Mouse (Mus musculus): ENCODE measurements around the gene Gcnt1. TPM values are rescaled to one million over a fixed set of nuclear protein-coding genes. Genes with fewer than 3 reads are reported as not detected.

The Gcnt1 gene
- polyA plus RNA-seq, 1 experiment, result 1.9 TPM

GRCm38 (mm10) chr19:17380549-17380948, 7.9 kb upstream of the Gcnt1 start:
- TF ChIP-seq CTCF (IDR thresholded peaks at IDR 0.05; ENCODE audit: extremely low read depth, insufficient read depth, low read length) (no peak), POLR2A (IDR thresholded peaks at IDR 0.05; ENCODE audit: extremely low read depth, insufficient read depth, low read length) (no peak)
- Histone ChIP-seq H3K27ac (ENCODE audit: insufficient read depth, low read length) (no peak overlapping the region), H3K4me3 (ENCODE audit: insufficient read depth, low read length) (no peak overlapping the region), H3K4me1 (ENCODE audit: control insufficient read depth, insufficient read depth, low read length) (peaks cover 2% of the 10 kb centered on the region; the same call in 1 of the 2 replicates)

GRCm38 (mm10) chr19:17378845-17379244, 6.2 kb upstream of the Gcnt1 start:
- TF ChIP-seq POLR2A (IDR thresholded peaks at IDR 0.05; ENCODE audit: extremely low read depth, insufficient read depth, low read length), result no peak
- TF ChIP-seq CTCF (IDR thresholded peaks at IDR 0.05; ENCODE audit: extremely low read depth, insufficient read depth, low read length), result no peak
- Histone ChIP-seq H3K4me3 (ENCODE audit: insufficient read depth, low read length) (no peak overlapping the region), H3K27ac (ENCODE audit: insufficient read depth, low read length) (no peak overlapping the region), H3K4me1 (ENCODE audit: control insufficient read depth, insufficient read depth, low read length) (peaks cover 2% of the 10 kb centered on the region; the same call in 1 of the 2 replicates)

GRCm38 (mm10) chr19:17369581-17369980, 3.1 kb downstream of the Gcnt1 start:
- H3K27ac ChIP-seq (ENCODE audit: insufficient read depth, low read length), result no peak overlapping the region
- no peaks in the 10 kb centered on the region for H3K4me1 ChIP-seq (ENCODE audit: control insufficient read depth, insufficient read depth, low read length)
- TF ChIP-seq POLR2A (IDR thresholded peaks at IDR 0.05; ENCODE audit: extremely low read depth, insufficient read depth, low read length), result no peak
- TF ChIP-seq CTCF (IDR thresholded peaks at IDR 0.05; ENCODE audit: extremely low read depth, insufficient read depth, low read length), result no peak
- no peak overlapping the region for H3K4me3 ChIP-seq (ENCODE audit: insufficient read depth, low read length)

GRCm38 (mm10) chr19:17368557-17368956, 4.1 kb downstream of the Gcnt1 start:
- no peak overlapping the region for H3K4me3 ChIP-seq (ENCODE audit: insufficient read depth, low read length)
- H3K27ac ChIP-seq (ENCODE audit: insufficient read depth, low read length), result no peak overlapping the region
- H3K4me1 ChIP-seq (ENCODE audit: control insufficient read depth, insufficient read depth, low read length), result no peaks in the 10 kb centered on the region
- TF ChIP-seq POLR2A (IDR thresholded peaks at IDR 0.05; ENCODE audit: extremely low read depth, insufficient read depth, low read length) (no peak), CTCF (IDR thresholded peaks at IDR 0.05; ENCODE audit: extremely low read depth, insufficient read depth, low read length) (no peak)

- no peaks in the 10 kb centered on the region for H3K4me1 ChIP-seq (ENCODE audit: control insufficient read depth, insufficient read depth, low read length)
- H3K4me3 ChIP-seq (ENCODE audit: insufficient read depth, low read length), result no peak overlapping the region
- H3K27ac ChIP-seq (ENCODE audit: insufficient read depth, low read length), result no peak overlapping the region
- no peak for TF ChIP-seq CTCF (IDR thresholded peaks at IDR 0.05; ENCODE audit: extremely low read depth, insufficient read depth, low read length)
- no peak for TF ChIP-seq POLR2A (IDR thresholded peaks at IDR 0.05; ENCODE audit: extremely low read depth, insufficient read depth, low read length)
Measured at GRCm38 (mm10) chr19:17366364-17367090, 6.1 kb downstream of the Gcnt1 start.

GRCm38 (mm10) chr19:17364741-17365140, 7.9 kb downstream of the Gcnt1 start:
- no peak overlapping the region for H3K4me3 ChIP-seq (ENCODE audit: insufficient read depth, low read length)
- no peak overlapping the region for H3K27ac ChIP-seq (ENCODE audit: insufficient read depth, low read length)
- TF ChIP-seq POLR2A (IDR thresholded peaks at IDR 0.05; ENCODE audit: extremely low read depth, insufficient read depth, low read length), result no peak
- TF ChIP-seq CTCF (IDR thresholded peaks at IDR 0.05; ENCODE audit: extremely low read depth, insufficient read depth, low read length), result peak; percentile 63
- no peaks in the 10 kb centered on the region for H3K4me1 ChIP-seq (ENCODE audit: control insufficient read depth, insufficient read depth, low read length)

GRCm38 (mm10) chr19:17361181-17361580, 11.5 kb downstream of the Gcnt1 start:
- TF ChIP-seq POLR2A (IDR thresholded peaks at IDR 0.05; ENCODE audit: extremely low read depth, insufficient read depth, low read length) (no peak), CTCF (IDR thresholded peaks at IDR 0.05; ENCODE audit: extremely low read depth, insufficient read depth, low read length) (no peak)
- Histone ChIP-seq H3K4me3 (ENCODE audit: insufficient read depth, low read length) (no peak overlapping the region), H3K27ac (ENCODE audit: insufficient read depth, low read length) (no peak overlapping the region), H3K4me1 (ENCODE audit: control insufficient read depth, insufficient read depth, low read length) (no peaks in the 10 kb centered on the region)

GRCm38 (mm10) chr19:17359315-17359890, 13.2 kb downstream of the Gcnt1 start:
- H3K4me1 ChIP-seq (ENCODE audit: control insufficient read depth, insufficient read depth, low read length), result no peaks in the 10 kb centered on the region
- H3K4me3 ChIP-seq (ENCODE audit: insufficient read depth, low read length), result no peak overlapping the region
- no peak overlapping the region for H3K27ac ChIP-seq (ENCODE audit: insufficient read depth, low read length)
- TF ChIP-seq CTCF (IDR thresholded peaks at IDR 0.05; ENCODE audit: extremely low read depth, insufficient read depth, low read length) (no peak), POLR2A (IDR thresholded peaks at IDR 0.05; ENCODE audit: extremely low read depth, insufficient read depth, low read length) (no peak)

GRCm38 (mm10) chr19:17357391-17357790, 15.3 kb downstream of the Gcnt1 start:
- Histone ChIP-seq H3K27ac (ENCODE audit: insufficient read depth, low read length) (no peak overlapping the region), H3K4me1 (ENCODE audit: control insufficient read depth, insufficient read depth, low read length) (no peaks in the 10 kb centered on the region), H3K4me3 (ENCODE audit: insufficient read depth, low read length) (no peak overlapping the region)
- TF ChIP-seq CTCF (IDR thresholded peaks at IDR 0.05; ENCODE audit: extremely low read depth, insufficient read depth, low read length), result no peak
- no peak for TF ChIP-seq POLR2A (IDR thresholded peaks at IDR 0.05; ENCODE audit: extremely low read depth, insufficient read depth, low read length)

GRCm38 (mm10) chr19:17356932-17357331, 15.7 kb downstream of the Gcnt1 start:
- TF ChIP-seq CTCF (IDR thresholded peaks at IDR 0.05; ENCODE audit: extremely low read depth, insufficient read depth, low read length), result no peak
- TF ChIP-seq POLR2A (IDR thresholded peaks at IDR 0.05; ENCODE audit: extremely low read depth, insufficient read depth, low read length), result no peak
- Histone ChIP-seq H3K27ac (ENCODE audit: insufficient read depth, low read length) (no peak overlapping the region), H3K4me3 (ENCODE audit: insufficient read depth, low read length) (no peak overlapping the region), H3K4me1 (ENCODE audit: control insufficient read depth, insufficient read depth, low read length) (no peaks in the 10 kb centered on the region)
